Mouse (Mus musculus): ENCODE data around the gene Stk24.

DNA sequence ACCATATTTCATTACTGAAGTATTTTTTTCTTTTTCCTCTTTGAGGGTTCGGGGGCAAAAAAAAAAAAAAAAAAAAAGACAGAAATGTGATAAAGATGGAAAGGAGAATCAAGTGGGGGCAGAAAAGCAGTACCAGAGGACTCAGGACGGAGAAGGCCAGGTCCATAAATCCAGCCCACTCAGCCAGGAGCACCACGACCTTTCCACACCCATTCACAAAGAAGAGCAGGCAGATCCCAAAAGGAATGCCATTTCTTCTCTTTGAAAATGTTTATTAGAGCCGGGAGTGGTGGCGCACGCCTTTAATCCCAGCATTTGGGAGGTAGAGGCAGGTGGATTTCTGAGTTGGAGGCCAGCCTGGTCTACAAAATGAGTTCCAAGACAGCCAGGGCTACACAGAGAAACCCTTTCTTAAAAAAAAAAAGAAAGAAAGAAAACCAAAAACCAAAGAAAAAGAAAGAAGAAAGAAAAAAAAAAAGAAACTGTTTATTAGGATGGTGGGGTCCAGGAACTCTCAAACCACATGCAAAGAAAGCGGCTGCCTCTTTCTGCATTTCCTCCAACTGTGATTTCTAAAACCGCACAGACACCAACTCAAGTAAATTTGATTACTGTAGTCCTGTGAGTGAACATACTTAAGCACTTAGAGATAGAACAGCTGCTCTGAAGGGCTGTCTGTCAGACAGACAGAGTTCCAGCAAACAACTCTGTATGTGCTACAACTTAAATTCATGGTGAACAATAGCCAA lies 74.3 kb downstream of the Stk24 start:
- TF ChIP-seq CTCF (IDR thresholded peaks at IDR 0.05): no peak
- no peak for TF ChIP-seq POLR2A (IDR thresholded peaks at IDR 0.05; ENCODE audit: insufficient read depth, low read depth, low read length)
- no peak for TF ChIP-seq EP300 (IDR thresholded peaks at IDR 0.05; ENCODE audit: insufficient read depth, low read depth, low read length)
